15 mouse cellular contexts compared by ENCODE assay signal in the genomic region with DNA sequence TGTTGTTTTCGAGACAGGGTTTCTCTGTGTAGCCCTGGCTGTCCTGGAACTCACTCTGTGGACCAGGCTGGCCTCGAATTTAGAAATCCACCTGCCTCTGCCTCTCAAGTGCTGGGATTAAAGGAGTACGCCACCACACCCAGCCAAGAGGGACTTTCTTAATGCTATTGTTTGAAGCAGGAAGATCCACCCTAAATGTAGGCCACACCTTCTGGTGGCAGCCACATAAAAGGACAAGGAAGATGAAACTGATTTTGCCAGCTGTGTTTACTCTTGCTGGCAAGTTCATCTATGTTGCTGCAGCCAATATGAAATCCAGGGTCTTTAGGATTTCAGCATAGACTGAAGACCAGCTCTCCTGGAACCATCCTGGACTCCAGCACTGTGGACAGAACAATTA. TPM values are rescaled to one million over a fixed set of nuclear protein-coding genes. Genes with fewer than 3 reads are reported as not detected.
A peak's percentile ranks its signal among the peaks of the same experiment; 100 is the strongest.
DNase-seq lines count a peak whose midpoint lies in the region.
"Had no signal": no experiment of that assay in that cellular context is flagged by ENCODE, and none has a peak within 500 bp of the region (broad histone marks: within the 10 kb centered on the region; RNA-seq: fewer than 3 reads in every experiment).

No protein-coding gene starts in this region.

- peak; percentile 87 for DNase-seq in CD4-positive helper T cell, adult 2 months (ENCODE audit: low read depth, low spot score)
- DNase-seq in CD8-positive naive resting alpha-beta T cell, adult 2 months (ENCODE audit: low read depth in 2 of 2, low spot score in 2 of 2): peak; percentile 51 to 72
- peak; percentile 91 for DNase-seq in ZHBTc4 (ENCODE audit: low read depth, low spot score)
- peak; percentile 81 for DNase-seq in thymus, postnatal 0 days (ENCODE audit: low spot score)
- DNase-seq in urinary bladder, postnatal 25 days (ENCODE audit: low spot score): no peak
- no peak for DNase-seq in left cerebral cortex, adult 11 months (ENCODE audit: low spot score)
- DNase-seq in right cerebral cortex, postnatal 14 days: no peak
- no peak for DNase-seq in ovary, postnatal 36 days (ENCODE audit: low spot score)
- DNase-seq: adrenal gland, postnatal 10 days; B cell, adult 2 months; cerebellum, postnatal 36 days; kidney, postnatal 36 days; liver, embryonic 13.5 days; midbrain, embryonic 14.5 days; spleen, adult 18-20 months had no signal

RNA-seq across cellular contexts. Expression of a gene that starts 26.5 kb away (rescaled TPM):
- 13.2 and 14.9 TPM in 2 replicates for polyA plus RNA-seq in thymus, postnatal 0 days (2015; fragmentation: Nextera tagmentation; extraction: Ambion mirVana)

RNA-seq across cellular contexts. Expression of a gene that starts 37.4 kb away (rescaled TPM):
- polyA plus RNA-seq in thymus, postnatal 0 days (2015; fragmentation: Nextera tagmentation; extraction: Ambion mirVana): 10.4 and 11.4 TPM in 2 replicates

RNA-seq across cellular contexts. Expression of a gene that starts 42.6 kb away (rescaled TPM):
- 0.27 and 0.40 TPM in 2 replicates for polyA plus RNA-seq in thymus, postnatal 0 days (2015; fragmentation: Nextera tagmentation; extraction: Ambion mirVana)

Comparison
In these comparisons a context has a peak if more than half of its experiments do, and no peak if none do; other contexts are left out.
1. DNase-seq: peak in CD4-positive helper T cell, adult 2 months (single experiment), CD8-positive naive resting alpha-beta T cell, adult 2 months (2 of 2), ZHBTc4 (single experiment) and thymus, postnatal 0 days (single experiment); none in urinary bladder, postnatal 25 days (single experiment), left cerebral cortex, adult 11 months (single experiment), right cerebral cortex, postnatal 14 days (single experiment) and ovary, postnatal 36 days (single experiment).